Mouse (Mus musculus): Measurements from ENCODE around the gene Phb.

The Phb gene

DNA sequence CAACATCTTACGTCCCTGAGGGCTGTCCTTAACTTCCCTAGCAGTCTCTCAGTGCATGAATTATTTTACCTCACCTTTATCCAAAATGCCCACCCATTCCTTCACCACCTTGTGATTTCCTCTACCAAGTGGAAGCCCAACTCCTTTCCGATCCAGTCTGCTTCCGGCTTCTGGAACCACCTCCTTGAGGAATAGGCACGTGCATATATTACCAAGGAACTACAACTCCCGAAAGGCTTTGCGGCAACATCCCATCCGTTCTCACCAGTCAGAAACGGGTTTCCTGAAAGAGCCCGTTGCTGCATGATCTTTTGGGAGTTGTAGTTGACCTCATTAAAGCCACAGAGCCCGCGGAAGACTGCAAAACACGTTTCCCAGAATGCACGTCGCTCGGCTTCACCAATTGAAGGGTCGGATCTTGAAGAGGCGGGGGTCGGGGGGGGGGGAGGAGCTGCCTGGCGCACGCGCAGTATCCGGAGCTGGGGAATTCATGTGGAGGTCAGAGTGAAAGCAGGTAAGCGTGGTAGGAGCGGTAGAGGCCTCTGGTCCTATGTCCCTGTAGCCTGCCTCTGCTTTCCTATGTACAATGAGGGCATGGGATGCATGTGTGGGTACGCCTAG, at the start of gene Phb:
TSS of gene Phb (plus strand) at position 429 of the 621 bp plus-strand sequence.
- peak; percentile 100 for DNase-seq

DNA sequence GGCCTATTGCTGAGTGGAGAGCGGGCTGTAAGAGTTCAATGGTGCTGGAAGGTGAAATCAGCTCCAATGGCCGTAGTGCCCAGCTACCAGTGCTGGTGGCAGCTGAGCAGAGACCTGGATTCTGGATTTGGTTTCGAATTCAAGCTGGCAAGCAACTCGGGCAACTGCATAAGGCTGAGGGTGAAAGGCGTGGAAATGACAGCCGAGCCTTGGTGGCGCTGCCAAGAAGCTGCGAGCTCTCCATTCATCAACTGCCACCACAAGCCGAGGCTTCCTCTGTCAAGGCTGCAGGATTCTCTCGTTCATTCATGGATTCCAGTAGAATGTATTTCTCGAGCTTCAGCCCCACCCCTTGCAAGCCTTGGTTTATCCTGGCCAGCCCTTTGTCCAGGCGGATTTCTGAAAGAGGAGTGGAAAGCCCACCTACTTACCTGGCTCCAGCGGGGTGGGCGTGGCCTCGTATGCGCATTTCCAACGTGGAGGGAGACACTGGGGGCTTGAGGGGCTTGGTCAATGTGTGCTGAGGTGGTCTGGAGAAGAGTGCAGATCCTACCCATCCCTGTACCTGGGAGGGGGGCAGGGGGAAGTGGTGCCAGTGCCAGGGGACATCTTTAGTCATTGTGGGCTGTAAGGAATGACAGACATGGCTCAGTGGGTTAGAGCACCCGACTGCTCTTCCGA, 48.8 kb upstream of the Phb start:
- DNase-seq: peak; percentile 84

- peak; percentile 83 for DNase-seq
These were observed 47.7 kb upstream of the Phb start for GRCm38 (mm10) chr11:95619081-95619480.

DNA sequence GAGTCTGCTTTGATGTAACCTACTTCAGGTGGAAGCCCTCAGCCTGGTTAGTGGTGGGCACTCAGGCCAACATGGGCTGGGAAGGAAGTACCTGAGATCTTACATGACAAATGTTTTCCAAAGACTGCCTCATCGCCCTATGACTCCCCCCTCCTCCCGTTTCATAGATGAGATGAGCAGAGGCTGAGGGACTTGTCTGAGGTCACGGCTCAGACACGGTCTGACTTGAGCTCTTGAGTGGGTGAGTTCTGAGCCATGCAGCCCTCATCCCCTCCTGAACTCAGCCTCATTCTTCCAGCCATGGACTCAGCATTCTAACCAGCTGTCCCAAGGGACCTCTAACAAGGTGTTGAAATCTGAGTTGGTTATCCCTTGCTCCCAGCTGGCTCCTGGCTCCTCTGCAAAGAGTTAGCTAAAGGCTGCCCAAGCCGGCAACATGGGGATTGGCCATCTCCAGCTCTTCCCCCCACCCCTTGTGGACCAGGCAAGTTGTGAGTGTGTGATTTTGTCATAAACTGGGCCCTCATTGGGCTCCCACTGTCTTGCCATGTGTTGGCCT, 46.8 kb upstream of the Phb start:
- peak; percentile 67 for DNase-seq

DNA sequence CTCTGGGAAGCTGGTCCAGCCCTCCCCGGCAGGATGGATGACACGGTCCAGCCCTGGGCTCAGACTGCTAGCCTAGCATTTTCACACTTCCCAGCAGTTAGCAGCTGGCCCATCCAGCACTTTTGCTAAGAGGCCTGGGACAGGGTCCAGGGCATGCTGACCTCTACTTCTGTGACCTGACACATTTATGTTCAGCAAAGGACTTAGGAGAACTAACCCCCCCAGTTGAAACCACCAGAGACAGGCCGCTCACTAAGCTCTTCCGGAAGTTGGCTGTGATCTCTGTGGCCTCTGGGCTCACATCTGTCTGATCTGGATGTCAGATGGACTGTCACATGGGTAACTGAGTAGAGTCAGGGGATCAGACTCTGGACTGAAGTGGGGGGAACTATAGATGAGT, 45.7 kb upstream of the Phb start:
- DNase-seq: peak; percentile 93

GRCm38 (mm10) chr11:95621541-95622130, 45.1 kb upstream of the Phb start:
- peak; percentile 61 for DNase-seq

DNA sequence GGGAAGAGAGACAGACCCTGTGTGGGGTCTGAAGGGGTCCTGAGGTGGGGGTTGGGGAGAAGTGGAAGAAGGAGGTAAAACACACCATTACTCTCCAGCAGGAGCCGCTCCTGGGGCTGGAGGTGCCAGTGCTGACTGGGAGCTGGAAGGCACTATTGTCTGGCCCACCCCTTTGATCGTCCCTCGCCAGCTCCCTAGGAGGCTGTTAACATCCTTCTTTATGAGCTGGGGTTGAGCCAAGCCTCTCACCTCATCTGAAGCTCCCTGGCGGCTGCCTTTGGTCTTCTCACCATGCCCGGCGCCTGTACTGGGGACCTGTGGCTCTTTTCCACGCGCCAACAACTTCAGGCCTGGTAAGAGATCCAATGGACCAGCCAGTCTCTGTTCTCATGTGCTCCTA, 44.3 kb upstream of the Phb start:
- peak; percentile 63 for DNase-seq

DNA sequence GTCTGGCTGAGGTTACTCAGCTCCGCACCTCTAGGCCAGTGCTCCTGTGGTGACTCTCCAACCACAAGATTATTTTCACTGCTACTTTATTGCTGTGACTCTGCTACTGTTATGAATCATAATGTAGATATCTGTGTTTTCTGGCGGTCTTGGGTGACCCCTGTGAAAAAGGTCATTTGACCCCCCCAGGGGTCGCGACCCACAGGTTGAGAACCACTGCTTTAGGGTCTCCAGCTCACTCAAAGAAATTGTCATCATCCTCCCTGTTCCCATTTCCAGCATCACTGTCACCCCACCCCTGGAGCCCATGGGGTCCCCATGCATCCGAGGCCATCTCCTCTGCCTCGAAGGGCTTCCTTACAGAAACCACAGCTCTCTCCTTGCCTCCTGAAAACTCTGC, 36.2 kb upstream of the Phb start:
- DNase-seq: no peak

DNA sequence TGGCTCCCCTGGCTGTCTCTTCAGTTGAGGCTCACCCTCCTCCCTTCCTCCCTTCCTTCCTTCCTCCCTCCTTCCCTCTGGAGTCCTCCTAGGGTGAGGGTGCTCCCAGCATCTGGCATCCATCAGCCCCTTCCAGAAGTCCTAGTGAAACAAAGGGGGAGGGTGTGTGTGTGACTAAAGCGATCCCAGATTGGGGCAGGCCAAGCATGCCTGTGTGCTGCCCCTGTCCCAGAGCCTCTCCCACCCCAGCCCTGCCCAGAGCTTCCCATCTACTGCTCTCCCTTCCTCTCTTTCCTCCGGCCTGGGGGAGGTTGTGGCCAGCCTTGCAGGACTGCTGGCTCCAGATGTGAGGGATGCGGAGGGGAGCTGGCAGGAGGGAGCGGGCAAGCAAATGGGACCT, 35.5 kb upstream of the Phb start:
- no peak for DNase-seq

- DNase-seq: no peak
These were observed 34.3 kb upstream of the Phb start for GRCm38 (mm10) chr11:95632474-95632873.

- peak; percentile 92 for DNase-seq
These were observed 33.2 kb upstream of the Phb start for GRCm38 (mm10) chr11:95633512-95634000.

DNA sequence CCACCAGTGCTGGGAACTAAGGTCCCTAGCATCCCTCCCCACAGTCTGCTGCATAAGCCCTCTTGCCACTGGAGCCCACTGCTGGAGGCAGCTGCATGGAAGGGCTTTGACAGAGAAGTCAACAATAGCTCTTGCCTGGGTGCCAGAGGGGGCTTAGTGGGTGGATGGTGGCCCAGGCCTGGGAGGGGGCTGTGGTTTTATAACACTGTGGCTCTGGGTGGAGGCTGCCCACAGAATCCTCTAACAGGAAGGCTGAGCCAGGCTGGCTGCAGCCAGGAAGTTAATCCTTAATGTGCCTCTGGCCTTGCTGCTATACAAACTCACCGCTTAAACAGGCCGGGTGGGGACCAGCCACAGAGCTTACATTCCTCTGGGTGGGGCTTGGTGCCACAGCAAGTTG, 31.7 kb upstream of the Phb start:
- no peak for DNase-seq

DNA sequence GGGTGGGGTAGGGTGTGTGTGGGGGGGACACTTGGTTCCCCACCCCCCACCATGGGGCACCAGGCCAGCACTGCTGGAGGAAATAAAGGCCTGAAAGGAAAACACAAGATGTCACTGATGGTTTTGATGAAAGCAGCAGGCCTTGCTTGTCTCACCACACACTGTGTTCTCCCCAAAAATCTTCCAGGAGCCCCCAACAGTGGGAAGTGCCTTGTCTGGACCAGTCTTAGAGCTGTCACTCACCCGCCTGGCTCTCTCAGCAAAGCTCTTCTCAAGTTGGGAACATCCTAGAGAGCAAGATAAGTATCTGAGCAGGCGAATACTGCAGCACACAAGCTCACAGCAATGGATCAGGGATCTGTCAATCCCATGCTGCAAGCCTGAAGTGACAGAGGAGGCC, 26.0 kb upstream of the Phb start:
- DNase-seq: no peak

GRCm38 (mm10) chr11:95642534-95643280, 24.1 kb upstream of the Phb start:
- DNase-seq: no peak

DNA sequence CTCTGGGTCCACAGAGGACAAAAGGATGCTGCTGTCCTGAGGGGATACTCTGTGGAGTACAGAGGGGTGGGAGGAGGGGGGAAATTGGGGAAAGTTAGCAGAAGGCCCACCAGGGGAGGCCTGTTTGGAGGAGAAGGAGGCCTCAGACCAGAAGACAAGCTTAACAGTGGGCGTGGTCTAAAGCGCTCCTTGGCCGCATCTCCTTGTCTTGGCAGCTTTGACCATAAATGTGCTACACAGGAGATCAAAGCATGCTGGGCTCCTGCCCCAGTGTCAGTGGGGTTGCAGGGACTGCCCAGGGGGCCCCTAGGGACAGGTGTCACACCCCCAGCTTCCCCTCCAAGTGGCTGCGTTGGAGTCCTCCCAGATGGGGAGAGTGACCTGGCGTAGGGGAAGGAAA, 22.9 kb upstream of the Phb start:
- no peak for DNase-seq

DNA sequence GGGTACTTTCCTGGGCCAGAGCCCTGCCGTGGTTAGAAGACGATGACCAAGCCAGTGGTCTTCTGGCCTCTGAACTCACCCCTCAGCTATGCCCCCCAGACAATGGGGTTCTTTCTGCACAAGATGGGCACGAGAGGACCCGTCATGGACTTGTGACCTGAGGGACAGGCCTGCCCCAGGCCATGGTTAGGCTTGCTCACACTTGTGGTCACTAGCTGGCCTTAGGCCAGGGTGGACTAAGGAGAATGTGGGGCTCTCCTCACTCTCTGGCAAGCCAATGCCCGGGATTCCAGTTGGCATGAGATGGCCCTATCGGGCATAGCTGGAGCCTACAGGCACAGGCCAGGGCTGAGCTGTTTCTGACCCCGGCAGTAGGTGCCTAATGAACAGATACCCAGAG, 22.4 kb upstream of the Phb start:
- no peak for DNase-seq

- DNase-seq: no peak
These were observed 21.2 kb upstream of the Phb start for GRCm38 (mm10) chr11:95645397-95646153.

- no peak for DNase-seq
These were observed 20.6 kb upstream of the Phb start for GRCm38 (mm10) chr11:95646154-95646490.

DNA sequence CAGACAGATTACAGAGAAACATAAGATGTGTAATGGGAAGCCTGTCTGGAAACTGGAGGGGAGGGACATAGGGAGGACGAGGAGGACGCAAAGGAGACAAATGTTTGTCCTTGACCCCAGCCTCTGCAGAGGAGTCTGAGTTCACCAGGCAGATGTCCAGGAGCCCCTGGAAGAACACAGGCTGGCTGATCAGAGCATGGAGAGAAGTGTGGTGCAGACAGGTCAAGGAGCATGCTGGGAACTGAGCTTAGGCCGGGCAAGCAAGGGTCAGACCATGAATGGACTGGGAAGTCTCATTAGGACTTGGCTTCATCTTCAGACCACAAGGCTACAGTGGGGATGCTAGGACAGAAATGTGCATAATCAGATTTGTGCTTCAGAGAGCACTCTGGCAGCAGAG, 19.0 kb upstream of the Phb start:
- DNase-seq: no peak

DNA sequence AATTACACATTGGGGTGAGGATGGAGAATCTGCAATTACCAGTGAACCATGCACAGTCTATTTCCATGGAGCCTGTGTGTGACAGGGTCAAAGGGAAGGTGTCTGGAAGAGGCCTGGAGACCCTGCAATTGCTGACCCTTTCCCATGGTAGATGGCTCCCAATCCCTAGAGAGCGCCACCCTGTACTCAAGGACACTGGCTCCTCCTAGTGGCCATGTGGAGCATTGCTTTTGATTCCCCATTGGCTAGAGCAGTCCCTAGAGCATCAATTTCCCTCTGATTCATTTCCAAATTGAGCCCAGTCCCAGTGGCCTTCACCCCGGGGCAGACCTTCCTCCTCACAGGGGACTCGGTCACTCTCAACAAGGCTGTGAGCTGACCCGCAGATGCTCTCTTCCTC, 17.9 kb upstream of the Phb start:
- DNase-seq: peak; percentile 96

GRCm38 (mm10) chr11:95649560-95649959, 17.2 kb upstream of the Phb start:
- no peak for DNase-seq

DNA sequence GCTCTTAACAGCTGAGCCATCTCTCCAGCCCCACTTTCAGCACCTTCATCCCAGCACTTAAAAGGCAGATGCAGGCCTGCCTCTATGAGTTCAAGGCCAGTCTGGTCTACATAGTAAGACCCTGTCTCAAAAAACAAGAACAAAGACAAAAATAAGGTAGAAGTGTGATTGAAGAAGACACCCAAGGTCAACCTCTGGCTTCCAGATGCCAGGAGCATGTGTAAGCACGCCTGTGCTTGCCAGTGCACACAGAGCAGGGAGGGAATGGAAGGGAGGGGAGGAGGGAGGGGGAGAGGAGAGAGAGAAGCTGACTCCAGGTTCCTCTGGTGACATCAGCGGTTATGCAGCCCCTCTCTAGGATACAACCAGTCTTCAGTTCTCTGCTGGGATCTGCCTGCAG, 16.8 kb upstream of the Phb start:
- DNase-seq: no peak

DNA sequence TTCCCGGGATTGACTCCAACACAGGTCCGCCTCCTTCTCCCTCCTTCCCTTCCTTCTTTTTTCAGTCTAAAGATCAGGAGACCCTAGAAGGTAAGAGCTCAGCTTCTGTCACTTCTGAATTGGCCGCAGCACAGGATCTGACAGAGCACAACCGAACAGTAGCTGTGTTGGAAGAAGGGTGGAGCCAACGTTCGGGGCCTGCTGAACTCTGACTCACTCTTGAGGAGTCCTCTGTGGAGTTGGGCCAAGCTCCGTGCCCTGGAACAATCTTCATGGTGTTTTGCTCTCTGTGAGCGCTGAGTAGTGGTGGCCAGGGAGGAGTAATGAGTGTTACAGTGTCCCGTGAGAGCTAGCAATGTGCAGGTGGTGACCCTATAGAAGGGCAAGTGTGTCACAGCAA, 15.8 kb upstream of the Phb start:
- no peak for DNase-seq
